Mouse (Mus musculus): Measurements from ENCODE around the gene Itprip.

DNA sequence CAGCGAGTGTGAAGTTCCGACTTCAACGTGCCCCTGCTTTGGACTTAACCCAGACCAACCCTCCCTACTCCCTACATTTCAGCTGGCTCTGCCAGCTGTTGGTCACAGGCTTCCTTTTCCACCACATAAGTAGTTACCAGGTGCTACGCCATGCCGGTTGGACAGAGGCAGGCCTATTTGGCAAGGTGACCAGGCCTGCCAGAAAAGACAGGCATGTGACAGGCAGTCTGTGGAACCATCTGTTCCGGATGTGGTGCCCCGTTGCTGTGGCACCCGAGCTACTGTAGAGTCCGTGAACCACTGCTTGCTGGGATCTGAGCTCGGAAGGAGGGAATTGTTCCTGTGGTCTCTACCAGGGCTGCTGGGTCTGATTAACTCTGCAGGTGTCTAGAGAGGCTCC, 31.7 kb downstream of the Itprip start:
- TF ChIP-seq CTCF (IDR thresholded peaks at IDR 0.05; ENCODE audit: low read depth): no peak
- TF ChIP-seq EP300 (IDR thresholded peaks at IDR 0.05; ENCODE audit: low read depth): no peak
